Mouse (Mus musculus) embryonic facial prominence, embryonic 10.5 days (tissue): ENCODE results near the gene Krt2. TPM values are rescaled to one million over a fixed set of nuclear protein-coding genes. Genes with fewer than 3 reads are reported as not detected.

Source experiments
- DNase-seq: peaks from one replicate; pipeline ENCODE4 v3.0.0-alpha.2; 2017; ENCODE audit warnings: low spot score
- H3K27ac ChIP-seq: fragments of 300-500 bp; sonication (generic); replicated peaks from 2 replicates; pipeline ENCODE4 v1.5.1; 2016; ENCODE audit warnings: mild to moderate bottlenecking
- H3K27me3 ChIP-seq: fragments of 300-500 bp; sonication (generic); replicated peaks from 2 replicates; pipeline ENCODE4 v1.6.1; 2016; ENCODE audit warnings: low read depth, mild to moderate bottlenecking; ENCODE audit not compliant: poor library complexity, severe bottlenecking
- H3K36me3 ChIP-seq: fragments of 300-500 bp; sonication (generic); replicated peaks from 2 replicates; pipeline ENCODE4 v1.6.1; 2016; ENCODE audit warnings: mild to moderate bottlenecking, moderate library complexity
- H3K4me1 ChIP-seq: fragments of 300-500 bp; sonication (generic); 2 replicates; pipeline ENCODE4 v1.6.1; 2016
- H3K4me3 ChIP-seq: fragments of 300-500 bp; sonication (generic); 2 replicates; pipeline ENCODE4 v1.5.1; 2016; ENCODE audit warnings: mild to moderate bottlenecking, moderate library complexity
- H3K9me3 ChIP-seq: fragments of 300-500 bp; sonication (generic); 2 replicates; pipeline ENCODE4 v1.6.1; 2016; ENCODE audit warnings: mild to moderate bottlenecking
- WGBS: fragments of 180-500 bp; shearing (Covaris S2); methylation state at CpG from one replicate; pipeline ENCODE4 v1.1.7; 2016; 5-methylcytosine and 5-hydroxymethylcytosine counted together
- polyA plus RNA-seq: library from polyadenylated mRNA; unstranded; fragments of >200 nt; fragmentation: Nextera tagmentation; extraction: Ambion mirVana; gene quantifications from 2 replicates; pipeline ENCODE4 v1.2.1, GENCODE M21; 2016

Krt2 gene
- polyA plus RNA-seq, 1 experiment from 2014 or later, result not detected

GRCm38 (mm10) chr15:101834784-101835328, 16.9 kb upstream of the Krt2 start:
- Histone ChIP-seq H3K4me1 (peaks cover 5% of the 10 kb centered on the region; the same call in 1 of the 2 replicates), H3K9me3 (no peaks in the 10 kb centered on the region), H3K4me3 (no peak overlapping the region), H3K27ac (no peak overlapping the region), H3K27me3 (0 out of 2 replicates have a peak, but pooled peaks cover 8% of the 10 kb centered on the region), H3K36me3 (no peaks in the 10 kb centered on the region)
- no peak for DNase-seq
- WGBS, result 72% methylated on average over 5 of the region's 5 CpGs

DNA sequence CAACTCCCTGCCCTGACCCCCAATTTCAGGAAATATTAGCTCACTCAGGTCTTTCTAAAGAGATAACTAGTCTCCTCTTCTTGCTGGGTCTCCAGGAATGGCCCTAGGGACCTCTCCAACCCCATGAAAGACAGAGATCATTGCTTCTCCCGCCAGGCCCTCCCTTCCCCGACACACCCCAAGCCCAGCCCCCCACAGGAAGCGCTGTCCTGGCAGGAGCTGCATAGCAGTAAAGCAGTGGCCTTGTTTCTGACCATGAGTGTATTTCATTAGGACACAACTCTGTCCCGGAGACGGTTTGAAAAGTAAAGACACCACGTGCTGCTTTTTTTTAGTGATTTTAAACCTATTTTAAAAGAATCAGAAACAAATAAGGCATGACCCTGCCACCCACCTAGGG, 15.2 kb upstream of the Krt2 start:
- no peak for DNase-seq
- 0 out of 2 replicates have a peak, but pooled peaks cover 3% of the 10 kb centered on the region for H3K27me3 ChIP-seq
- 36% methylated on average over 6 of the region's 6 CpGs for WGBS
- H3K27ac ChIP-seq, result no peak overlapping the region
- H3K4me1 ChIP-seq, result peaks cover 5% of the 10 kb centered on the region; the same call in 1 of the 2 replicates
- no peaks in the 10 kb centered on the region for H3K36me3 ChIP-seq
- no peak overlapping the region for H3K4me3 ChIP-seq
- H3K9me3 ChIP-seq, result no peaks in the 10 kb centered on the region

DNA sequence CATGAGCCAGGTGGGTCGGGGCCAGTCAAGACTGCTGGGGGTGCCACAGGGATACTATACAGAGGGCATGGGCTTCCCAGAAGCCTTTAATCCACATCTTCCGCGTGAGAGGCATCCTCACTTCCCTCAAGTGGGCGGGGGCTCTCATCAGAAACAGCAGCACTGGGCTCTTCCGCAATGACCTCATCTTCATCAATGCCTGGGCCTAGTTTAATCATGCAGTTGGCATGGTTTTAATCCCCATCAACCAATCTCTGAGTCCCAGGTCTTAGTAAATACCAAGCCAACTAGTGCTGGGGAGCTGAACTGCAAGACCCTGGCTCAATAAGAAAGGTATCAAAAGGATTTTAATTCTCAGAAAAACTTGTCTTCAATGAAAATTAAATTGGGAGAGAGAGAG, 11.5 kb upstream of the Krt2 start:
- DNase-seq, result no peak
- no peaks in the 10 kb centered on the region for H3K9me3 ChIP-seq
- no peak overlapping the region for H3K27ac ChIP-seq
- no peaks in the 10 kb centered on the region for H3K27me3 ChIP-seq
- H3K36me3 ChIP-seq, result no peaks in the 10 kb centered on the region
- WGBS, result 80% methylated on average over 5 of the region's 5 CpGs
- H3K4me1 ChIP-seq, result peaks cover 5% of the 10 kb centered on the region; the same call in 1 of the 2 replicates
- H3K4me3 ChIP-seq, result no peak overlapping the region

GRCm38 (mm10) chr15:101821786-101822185, 3.8 kb upstream of the Krt2 start:
- no peak overlapping the region for H3K4me3 ChIP-seq
- H3K9me3 ChIP-seq, result no peaks in the 10 kb centered on the region
- H3K27ac ChIP-seq, result no peak overlapping the region
- H3K36me3 ChIP-seq, result no peaks in the 10 kb centered on the region
- H3K27me3 ChIP-seq, result no peaks in the 10 kb centered on the region; the same call in 1 of the 2 replicates
- no peak for DNase-seq
- H3K4me1 ChIP-seq, result no peaks in the 10 kb centered on the region
- 37% methylated on average over 3 of the region's 3 CpGs for WGBS

GRCm38 (mm10) chr15:101803052-101803822, 14.7 kb downstream of the Krt2 start:
- H3K4me1 ChIP-seq, result no peaks in the 10 kb centered on the region
- no peak for DNase-seq
- H3K4me3 ChIP-seq, result no peak overlapping the region
- WGBS, result 84% methylated on average over 11 of the region's 11 CpGs
- H3K36me3 ChIP-seq, result no peaks in the 10 kb centered on the region
- H3K27ac ChIP-seq, result no peak overlapping the region
- H3K9me3 ChIP-seq, result no peaks in the 10 kb centered on the region
- H3K27me3 ChIP-seq, result no peaks in the 10 kb centered on the region

DNA sequence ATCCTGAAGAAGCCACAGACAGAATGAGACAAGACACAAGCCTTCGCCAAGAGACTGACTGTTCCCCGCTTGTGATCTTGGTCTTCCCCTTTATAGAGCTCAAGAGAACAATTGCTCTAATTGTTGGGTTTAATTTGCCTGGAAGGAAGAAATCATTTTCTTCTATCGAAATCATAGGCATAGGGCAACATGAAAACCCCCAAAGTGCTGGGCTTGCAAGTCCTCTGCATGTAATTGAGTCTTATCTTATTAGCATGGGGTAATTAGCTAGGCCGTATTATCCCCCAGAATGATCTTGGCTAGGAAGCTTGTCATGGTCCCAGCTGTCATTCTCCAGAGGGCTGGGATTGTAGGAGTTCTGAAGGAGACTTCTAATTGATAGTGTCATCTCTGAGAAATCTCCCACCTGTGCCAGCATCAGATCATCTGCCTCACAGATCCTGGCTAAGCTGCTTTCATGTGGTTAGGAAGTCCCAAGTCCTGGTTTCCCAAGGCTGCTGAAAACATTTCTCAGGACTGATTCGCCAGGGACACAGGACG, 15.6 kb downstream of the Krt2 start, which contains the start of gene Krt73:
TSS of gene Krt73 (minus strand) at position 51 of the 540 bp plus-strand sequence.
- no peak within 1 kb of the TSS for H3K4me3 ChIP-seq
- H3K27ac ChIP-seq, result no peak within 1 kb of the TSS
- H3K27me3 ChIP-seq, result no peaks in the 10 kb centered on the region
- no peaks in the 10 kb centered on the region for H3K36me3 ChIP-seq
- WGBS, result 83% methylated on average over 6 of the region's 6 CpGs
- no peaks in the 10 kb centered on the region for H3K4me1 ChIP-seq
- no peaks in the 10 kb centered on the region for H3K9me3 ChIP-seq
- no peak for DNase-seq

- 0 out of 2 replicates have a peak, but pooled peaks cover 4% of the 10 kb centered on the region for H3K27me3 ChIP-seq
- no peak overlapping the region for H3K4me3 ChIP-seq
- WGBS, result 37% methylated on average over 3 of the region's 3 CpGs
- no peak for DNase-seq
- no peaks in the 10 kb centered on the region for H3K4me1 ChIP-seq
- H3K27ac ChIP-seq, result no peak overlapping the region
- no peaks in the 10 kb centered on the region for H3K36me3 ChIP-seq
- no peaks in the 10 kb centered on the region for H3K9me3 ChIP-seq
These were observed 27.1 kb downstream of the Krt2 start for GRCm38 (mm10) chr15:101790867-101791266.

- no peaks in the 10 kb centered on the region for H3K9me3 ChIP-seq
- H3K4me3 ChIP-seq, result no peak within 1 kb of the TSS
- no peak within 1 kb of the TSS for H3K27ac ChIP-seq
- 90% methylated on average over 18 of the region's 18 CpGs for WGBS
- H3K4me1 ChIP-seq, result no peaks in the 10 kb centered on the region
- DNase-seq, result no peak
- no peaks in the 10 kb centered on the region for H3K36me3 ChIP-seq
- no peaks in the 10 kb centered on the region for H3K27me3 ChIP-seq
These were observed 31.6 kb downstream of the Krt2 start, which contains the start of gene Krt72 for GRCm38 (mm10) chr15:101786360-101786759. TSS of gene Krt72 (minus strand) at chr15:101786460.

DNA sequence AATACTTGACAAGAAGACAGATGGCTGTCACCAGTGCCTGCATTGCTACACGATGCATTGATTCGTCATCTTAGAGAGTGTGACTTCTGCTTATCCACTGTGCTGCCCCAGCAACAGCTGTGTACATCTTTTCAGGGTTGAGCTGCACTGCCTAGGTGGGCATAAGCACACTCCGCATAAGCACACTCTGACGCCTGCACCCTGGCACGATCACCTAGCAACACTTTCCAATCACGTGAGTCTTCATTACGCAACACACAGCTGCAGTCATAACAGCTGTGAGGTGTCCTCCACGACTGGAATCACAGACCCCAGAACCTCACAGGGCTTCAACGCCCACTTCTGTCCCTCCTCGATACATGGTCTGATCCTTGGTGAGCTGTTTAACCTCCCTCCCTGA, 44.5 kb downstream of the Krt2 start:
- WGBS, result 87% methylated on average over 10 of the region's 10 CpGs

DNA sequence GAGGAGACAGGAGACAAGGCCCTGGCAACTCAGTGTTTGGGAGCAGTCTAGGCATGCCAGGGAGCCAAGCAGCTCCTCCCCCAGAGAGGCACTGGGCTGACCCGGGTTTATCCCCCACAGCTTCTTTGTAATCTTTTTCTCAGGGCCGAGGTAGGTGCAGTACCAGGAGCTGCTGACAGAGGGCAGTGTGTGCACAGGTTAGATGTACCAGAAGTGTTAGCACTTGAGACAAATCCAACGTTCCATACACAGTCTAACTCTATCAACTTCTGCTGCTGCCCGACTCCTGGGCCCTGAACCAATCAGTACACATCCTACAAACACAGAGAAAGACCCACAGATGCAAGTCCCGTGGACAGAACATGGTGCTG, 45.3 kb downstream of the Krt2 start:
- peak; percentile 89 for DNase-seq
- H3K4me3 ChIP-seq, result 0 out of 2 replicates have a peak overlapping the region, but pooled peaks have one; percentile 11
- no peaks in the 10 kb centered on the region for H3K36me3 ChIP-seq
- WGBS, result 10% methylated on average over 5 of the region's 5 CpGs
- H3K27me3 ChIP-seq, result no peaks in the 10 kb centered on the region
- H3K27ac ChIP-seq, result peak overlapping the region; percentile 76
- peaks cover 17% of the 10 kb centered on the region; the same call in 1 of the 2 replicates for H3K4me1 ChIP-seq
- no peaks in the 10 kb centered on the region for H3K9me3 ChIP-seq

More for the DNA sequence above, 44.5 kb downstream of the Krt2 start:
- H3K27me3 ChIP-seq, result no peaks in the 10 kb centered on the region
- DNase-seq, result no peak
- no peaks in the 10 kb centered on the region for H3K36me3 ChIP-seq
- no peak overlapping the region for H3K4me3 ChIP-seq
- H3K9me3 ChIP-seq, result no peaks in the 10 kb centered on the region
- H3K4me1 ChIP-seq, result peaks cover 15% of the 10 kb centered on the region; the same call in 1 of the 2 replicates
- H3K27ac ChIP-seq, result no peak overlapping the region

DNA sequence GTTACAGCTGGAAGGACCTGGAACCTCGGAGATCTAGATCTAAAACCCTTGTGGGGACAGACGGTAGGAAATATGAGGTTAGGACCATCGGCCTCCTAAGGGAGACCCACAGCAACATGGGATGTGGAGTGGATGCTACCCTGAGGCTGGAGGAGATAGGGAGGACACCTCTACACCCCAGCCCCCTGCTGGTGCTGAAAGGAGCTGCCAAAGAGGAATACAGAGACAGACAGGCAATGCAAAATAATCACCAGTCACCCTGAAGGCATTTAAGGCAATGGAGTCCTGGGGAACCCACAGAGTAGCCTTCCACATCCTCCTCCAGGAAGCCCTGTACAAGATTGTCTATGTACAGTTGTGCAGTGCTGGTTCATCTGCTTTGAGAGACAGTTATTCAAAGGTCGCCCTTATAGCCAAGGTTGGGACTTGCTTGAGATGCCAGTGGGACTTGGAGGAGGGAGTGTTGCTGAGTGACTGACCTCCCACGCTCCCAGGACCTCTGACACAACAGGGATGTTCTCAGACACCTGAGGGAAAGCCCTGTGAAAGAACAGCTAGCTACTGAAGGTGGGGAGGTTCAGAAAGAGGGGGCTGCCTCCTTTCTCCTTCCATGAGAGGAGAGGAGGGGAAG, 45.8 kb downstream of the Krt2 start:
- no peaks in the 10 kb centered on the region for H3K36me3 ChIP-seq
- peak overlapping the region; percentile 76 for H3K27ac ChIP-seq
- DNase-seq, result peak; percentile 36
- no peaks in the 10 kb centered on the region for H3K27me3 ChIP-seq
- 0 out of 2 replicates have a peak overlapping the region, but pooled peaks have one; percentile 11 for H3K4me3 ChIP-seq
- H3K4me1 ChIP-seq, result peaks cover 17% of the 10 kb centered on the region; the same call in 1 of the 2 replicates
- no peaks in the 10 kb centered on the region for H3K9me3 ChIP-seq
- 66% methylated on average over 5 of the region's 5 CpGs for WGBS

DNA sequence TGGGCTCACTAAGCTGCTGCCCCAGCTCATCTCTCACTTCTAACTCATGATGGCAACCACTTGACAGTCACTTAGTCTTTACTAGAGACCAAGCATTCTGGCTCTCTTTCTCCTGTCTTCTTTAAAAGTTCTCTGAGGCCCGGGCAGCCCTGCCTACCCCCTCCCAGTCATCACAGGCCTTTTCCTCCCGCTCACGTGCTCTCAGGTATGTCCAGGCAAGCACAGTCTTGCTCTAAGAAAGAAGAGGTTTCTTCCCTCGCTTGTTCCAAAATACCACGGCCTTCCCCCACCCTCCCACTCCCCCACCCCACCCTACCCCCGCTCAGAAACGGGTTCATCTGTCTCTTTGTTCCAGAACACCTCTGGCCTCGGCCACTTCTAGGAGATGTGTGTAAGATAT, 47.7 kb downstream of the Krt2 start:
- Histone ChIP-seq H3K27ac (peak overlapping the region; percentile 51; the same call in 1 of the 2 replicates), H3K36me3 (no peaks in the 10 kb centered on the region), H3K9me3 (no peaks in the 10 kb centered on the region), H3K4me1 (peaks cover 17% of the 10 kb centered on the region; the same call in 1 of the 2 replicates), H3K4me3 (no peak overlapping the region), H3K27me3 (no peaks in the 10 kb centered on the region)
- WGBS, result 56% methylated on average over 8 of the region's 8 CpGs
- peak; percentile 30 for DNase-seq
